In genomic region chr15:91927492-91927891, GRCm38 (mm10) we compare ENCODE assay signal across 12 mouse cellular contexts.
DNase-seq lines count a peak whose midpoint lies in the region; ATAC-seq and TF ChIP-seq lines count a peak whose summit lies in the region.
"Had no signal": no experiment of that assay in that cellular context is flagged by ENCODE, and none has a peak within 500 bp of the region (broad histone marks: within the 10 kb centered on the region; RNA-seq: fewer than 3 reads in every experiment).

No protein-coding gene starts in this region.

- no peaks in the 10 kb centered on the region for H3K36me3 ChIP-seq in hindbrain, embryonic 11.5 days (ENCODE audit: control insufficient read depth, insufficient read depth, low read length)
- H3K36me3 ChIP-seq in hindbrain, embryonic 13.5 days: no peaks in the 10 kb centered on the region
- no peaks in the 10 kb centered on the region for H3K36me3 ChIP-seq in midbrain, postnatal 0 days (ENCODE audit: insufficient read depth, low read length)
- H3K36me3 ChIP-seq: G1E; limb, embryonic 13.5 days had no signal

- ATAC-seq in hindbrain, embryonic 11.5 days (ENCODE audit: low FRiP score): no peak
- no peak for ATAC-seq in hindbrain, embryonic 13.5 days (ENCODE audit: low FRiP score)
- ATAC-seq in midbrain, postnatal 0 days (ENCODE audit: low FRiP score): no peak

- no peak overlapping the region for H3K4me2 ChIP-seq in hindbrain, embryonic 11.5 days (replicated peaks; ENCODE audit: low read depth, low read length)
- H3K4me2 ChIP-seq in hindbrain, embryonic 13.5 days: no peak overlapping the region
- no peak overlapping the region for H3K4me2 ChIP-seq in midbrain, postnatal 0 days (ENCODE audit: low read depth, low read length, poor library complexity, severe bottlenecking)
- H3K4me2 ChIP-seq: limb, embryonic 13.5 days had no signal

- no peak overlapping the region for H3K27ac ChIP-seq in hindbrain, embryonic 11.5 days (ENCODE audit: low read depth, low read length)
- no peak overlapping the region for H3K27ac ChIP-seq in hindbrain, embryonic 13.5 days
- H3K27ac ChIP-seq in midbrain, postnatal 0 days (ENCODE audit: low read depth, low read length): no peak overlapping the region
- H3K27ac ChIP-seq: limb, embryonic 13.5 days had no signal

- no peaks in the 10 kb centered on the region for H3K9me3 ChIP-seq in hindbrain, embryonic 11.5 days (ENCODE audit: control insufficient read depth, low read length)
- no peaks in the 10 kb centered on the region for H3K9me3 ChIP-seq in hindbrain, embryonic 13.5 days
- no peaks in the 10 kb centered on the region for H3K9me3 ChIP-seq in midbrain, postnatal 0 days (ENCODE audit: low read length)
- H3K9me3 ChIP-seq: limb, embryonic 13.5 days had no signal

- H3K27me3 ChIP-seq in hindbrain, embryonic 11.5 days (ENCODE audit: control insufficient read depth, insufficient read depth, low read length): no peaks in the 10 kb centered on the region
- no peaks in the 10 kb centered on the region for H3K27me3 ChIP-seq in hindbrain, embryonic 13.5 days
- no peaks in the 10 kb centered on the region for H3K27me3 ChIP-seq in midbrain, postnatal 0 days (ENCODE audit: insufficient read depth, low read length)
- H3K27me3 ChIP-seq: limb, embryonic 13.5 days had no signal

- intact Hi-C loops in left cerebral cortex, postnatal 10 days (cut with DNase I): no loop called here

- no peak overlapping the region for H3K9ac ChIP-seq in hindbrain, embryonic 11.5 days (ENCODE audit: low read depth, low read length)
- H3K9ac ChIP-seq in hindbrain, embryonic 13.5 days: no peak overlapping the region
- no peak overlapping the region for H3K9ac ChIP-seq in midbrain, postnatal 0 days (replicated peaks; ENCODE audit: low read length, poor library complexity, severe bottlenecking)
- H3K9ac ChIP-seq: limb, embryonic 13.5 days had no signal

- no peak overlapping the region for H3K4me3 ChIP-seq in hindbrain, embryonic 11.5 days (ENCODE audit: low read depth, low read length)
- H3K4me3 ChIP-seq in hindbrain, embryonic 13.5 days: no peak overlapping the region
- no peak overlapping the region for H3K4me3 ChIP-seq in midbrain, postnatal 0 days (ENCODE audit: low read depth, low read length)
- H3K4me3 ChIP-seq: limb, embryonic 13.5 days had no signal

- peak; percentile 56 for DNase-seq in hindbrain, embryonic 11.5 days (ENCODE audit: low spot score)
- peak; percentile 4 for DNase-seq in lung, postnatal 10 days
- DNase-seq in lung, postnatal 25 days (ENCODE audit: low spot score): no peak
- DNase-seq in embryo, embryonic 9.5 days (ENCODE audit: extremely low spot score): peak; percentile 42
- peak; percentile 21 for DNase-seq in midbrain, postnatal 0 days (ENCODE audit: low spot score)
- no peak for DNase-seq in ovary, postnatal 36 days (ENCODE audit: low spot score)
- no peak for DNase-seq in left cerebral cortex, postnatal 10 days (ENCODE audit: extremely low spot score in 1 of 2, low spot score in 2 of 2)
- DNase-seq: right cerebral cortex, postnatal 14 days; thymus, postnatal 25 days had no signal

- TF ChIP-seq CTCF in midbrain, postnatal 0 days (IDR thresholded peaks at IDR 0.05): peak; percentile 64

- no peaks in the 10 kb centered on the region for H3K4me1 ChIP-seq in hindbrain, embryonic 11.5 days (replicated peaks; ENCODE audit: control insufficient read depth, insufficient read depth, low read length)
- H3K4me1 ChIP-seq in hindbrain, embryonic 13.5 days (replicated peaks): peaks cover 6% of the 10 kb centered on the region
- no peaks in the 10 kb centered on the region for H3K4me1 ChIP-seq in midbrain, postnatal 0 days (ENCODE audit: insufficient read depth, low read length)

- WGBS in hindbrain, embryonic 11.5 days: 13% methylated on average over 3 of the region's 3 CpGs
- 23% methylated on average over 3 of the region's 3 CpGs for WGBS in hindbrain, embryonic 13.5 days
- WGBS in midbrain, postnatal 0 days: 10% methylated on average over 3 of the region's 3 CpGs

Comparison
In these comparisons a context has a peak if more than half of its experiments do, and no peak if none do; other contexts are left out.
1. DNase-seq: peak in hindbrain, embryonic 11.5 days (single experiment), lung, postnatal 10 days (single experiment), embryo, embryonic 9.5 days (single experiment) and midbrain, postnatal 0 days (single experiment); none in lung, postnatal 25 days (single experiment), ovary, postnatal 36 days (single experiment) and left cerebral cortex, postnatal 10 days (0 of 2).